Mouse (Mus musculus): Measurements from ENCODE around the gene Terb2. TPM values are rescaled to one million over a fixed set of nuclear protein-coding genes. Genes with fewer than 3 reads are reported as not detected.
A peak's percentile ranks its signal among the peaks of the same experiment; 100 is the strongest.

Terb2 gene
- polyA plus RNA-seq (2014; fragmentation: Nextera tagmentation; extraction: Ambion mirVana) = not detected in 2 replicates

GRCm38 (mm10) chr2:122186106-122186505 lies at the start of gene Terb2, which contains the start of gene Patl2:
TSS of gene Terb2 (plus strand) at chr2:122186272.
TSS of gene Patl2 (minus strand) at chr2:122186189.
- ATAC-seq (ENCODE audit: low FRiP score) (no peak), DNase-seq (ENCODE audit: low spot score) (no peak)
- 78% methylated on average over 17 of the region's 17 CpGs for WGBS
- H3K27me3 ChIP-seq (ENCODE audit: control insufficient read depth, insufficient read depth, low read length) = no peaks in the 10 kb centered on the region
- no peaks in the 10 kb centered on the region for H3K9me3 ChIP-seq (ENCODE audit: control insufficient read depth, low read length)
- no peak within 1 kb of the TSS for H3K4me2 ChIP-seq (replicated peaks; ENCODE audit: low read depth, low read length)
- no peak within 1 kb of the TSS for H3K4me3 ChIP-seq (ENCODE audit: low read depth, low read length)
- no peaks in the 10 kb centered on the region for H3K36me3 ChIP-seq (ENCODE audit: control insufficient read depth, insufficient read depth, low read length)
- no peaks in the 10 kb centered on the region for H3K4me1 ChIP-seq (replicated peaks; ENCODE audit: control insufficient read depth, insufficient read depth, low read length)
- no peak within 1 kb of the TSS for H3K9ac ChIP-seq (ENCODE audit: low read depth, low read length)
- no peak within 1 kb of the TSS for H3K27ac ChIP-seq (ENCODE audit: low read depth, low read length)

GRCm38 (mm10) chr2:122137839-122138465 lies 48.1 kb upstream of the Terb2 start:
- Histone ChIP-seq H3K27ac (ENCODE audit: low read depth, low read length) (no peak overlapping the region), H3K4me3 (ENCODE audit: low read depth, low read length) (no peak overlapping the region), H3K4me2 (replicated peaks; ENCODE audit: low read depth, low read length) (no peak overlapping the region), H3K27me3 (ENCODE audit: control insufficient read depth, insufficient read depth, low read length) (no peaks in the 10 kb centered on the region), H3K4me1 (replicated peaks; ENCODE audit: control insufficient read depth, insufficient read depth, low read length) (no peaks in the 10 kb centered on the region), H3K9me3 (ENCODE audit: control insufficient read depth, low read length) (no peaks in the 10 kb centered on the region), H3K36me3 (ENCODE audit: control insufficient read depth, insufficient read depth, low read length) (no peaks in the 10 kb centered on the region), H3K9ac (ENCODE audit: low read depth, low read length) (no peak overlapping the region)
- WGBS = 72% methylated on average over 5 of the region's 5 CpGs
- no peak for DNase-seq (ENCODE audit: low spot score)
- ATAC-seq (ENCODE audit: low FRiP score) = no peak

GRCm38 (mm10) chr2:122140815-122141214 lies 45.3 kb upstream of the Terb2 start:
- Histone ChIP-seq H3K4me1 (replicated peaks; ENCODE audit: control insufficient read depth, insufficient read depth, low read length) (no peaks in the 10 kb centered on the region), H3K4me3 (ENCODE audit: low read depth, low read length) (no peak overlapping the region), H3K9ac (ENCODE audit: low read depth, low read length) (no peak overlapping the region), H3K4me2 (replicated peaks; ENCODE audit: low read depth, low read length) (no peak overlapping the region), H3K27me3 (ENCODE audit: control insufficient read depth, insufficient read depth, low read length) (no peaks in the 10 kb centered on the region), H3K27ac (ENCODE audit: low read depth, low read length) (no peak overlapping the region), H3K36me3 (ENCODE audit: control insufficient read depth, insufficient read depth, low read length) (no peaks in the 10 kb centered on the region), H3K9me3 (ENCODE audit: control insufficient read depth, low read length) (no peaks in the 10 kb centered on the region)
- WGBS = 77% methylated on average over 2 of the region's 2 CpGs
- ATAC-seq (ENCODE audit: low FRiP score) = no peak
- DNase-seq (ENCODE audit: low spot score) = no peak

GRCm38 (mm10) chr2:122141332-122141967 lies 44.6 kb upstream of the Terb2 start:
- Histone ChIP-seq H3K9ac (ENCODE audit: low read depth, low read length) (no peak overlapping the region), H3K9me3 (ENCODE audit: control insufficient read depth, low read length) (no peaks in the 10 kb centered on the region), H3K27ac (ENCODE audit: low read depth, low read length) (no peak overlapping the region), H3K36me3 (ENCODE audit: control insufficient read depth, insufficient read depth, low read length) (no peaks in the 10 kb centered on the region), H3K4me3 (ENCODE audit: low read depth, low read length) (no peak overlapping the region), H3K4me2 (replicated peaks; ENCODE audit: low read depth, low read length) (no peak overlapping the region), H3K4me1 (replicated peaks; ENCODE audit: control insufficient read depth, insufficient read depth, low read length) (no peaks in the 10 kb centered on the region), H3K27me3 (ENCODE audit: control insufficient read depth, insufficient read depth, low read length) (no peaks in the 10 kb centered on the region)
- WGBS = 73% methylated on average over 5 of the region's 5 CpGs
- ATAC-seq (ENCODE audit: low FRiP score) = no peak
- DNase-seq (ENCODE audit: low spot score) = peak; percentile 16

GRCm38 (mm10) chr2:122143111-122143510 lies 43.0 kb upstream of the Terb2 start:
- WGBS = 95% methylated on average over 3 of the region's 3 CpGs
- Histone ChIP-seq H3K4me2 (replicated peaks; ENCODE audit: low read depth, low read length) (no peak overlapping the region), H3K27ac (ENCODE audit: low read depth, low read length) (no peak overlapping the region), H3K4me3 (ENCODE audit: low read depth, low read length) (no peak overlapping the region), H3K27me3 (ENCODE audit: control insufficient read depth, insufficient read depth, low read length) (no peaks in the 10 kb centered on the region), H3K4me1 (replicated peaks; ENCODE audit: control insufficient read depth, insufficient read depth, low read length) (no peaks in the 10 kb centered on the region), H3K9ac (ENCODE audit: low read depth, low read length) (no peak overlapping the region), H3K36me3 (ENCODE audit: control insufficient read depth, insufficient read depth, low read length) (no peaks in the 10 kb centered on the region), H3K9me3 (ENCODE audit: control insufficient read depth, low read length) (no peaks in the 10 kb centered on the region)
- ATAC-seq (ENCODE audit: low FRiP score) = no peak
- no peak for DNase-seq (ENCODE audit: low spot score)

- Histone ChIP-seq H3K9me3 (ENCODE audit: control insufficient read depth, low read length) (no peaks in the 10 kb centered on the region), H3K36me3 (ENCODE audit: control insufficient read depth, insufficient read depth, low read length) (no peaks in the 10 kb centered on the region), H3K9ac (ENCODE audit: low read depth, low read length) (no peak overlapping the region), H3K27me3 (ENCODE audit: control insufficient read depth, insufficient read depth, low read length) (no peaks in the 10 kb centered on the region), H3K4me2 (replicated peaks; ENCODE audit: low read depth, low read length) (no peak overlapping the region), H3K4me3 (ENCODE audit: low read depth, low read length) (no peak overlapping the region), H3K27ac (ENCODE audit: low read depth, low read length) (no peak overlapping the region), H3K4me1 (replicated peaks; ENCODE audit: control insufficient read depth, insufficient read depth, low read length) (no peaks in the 10 kb centered on the region)
- no peak for DNase-seq (ENCODE audit: low spot score)
- whole genome bisulfite sequencing = 66% methylated on average over 4 of the region's 4 CpGs
- ATAC-seq (ENCODE audit: low FRiP score) = no peak
Observed at GRCm38 (mm10) chr2:122145756-122146155, 40.3 kb upstream of the Terb2 start.

GRCm38 (mm10) chr2:122146687-122147086 lies 39.4 kb upstream of the Terb2 start:
- Histone ChIP-seq H3K27me3 (ENCODE audit: control insufficient read depth, insufficient read depth, low read length) (no peaks in the 10 kb centered on the region), H3K9me3 (ENCODE audit: control insufficient read depth, low read length) (no peaks in the 10 kb centered on the region), H3K4me2 (replicated peaks; ENCODE audit: low read depth, low read length) (no peak overlapping the region), H3K4me3 (ENCODE audit: low read depth, low read length) (no peak overlapping the region), H3K27ac (ENCODE audit: low read depth, low read length) (no peak overlapping the region), H3K36me3 (ENCODE audit: control insufficient read depth, insufficient read depth, low read length) (no peaks in the 10 kb centered on the region), H3K4me1 (replicated peaks; ENCODE audit: control insufficient read depth, insufficient read depth, low read length) (no peaks in the 10 kb centered on the region), H3K9ac (ENCODE audit: low read depth, low read length) (no peak overlapping the region)
- 84% methylated on average over 6 of the region's 6 CpGs for WGBS
- DNase-seq (ENCODE audit: low spot score) = no peak
- no peak for ATAC-seq (ENCODE audit: low FRiP score)

GRCm38 (mm10) chr2:122147508-122148241 lies 38.4 kb upstream of the Terb2 start, which contains the start of gene B2m:
TSS of gene B2m (plus strand) at chr2:122147686.
- H3K27ac ChIP-seq (ENCODE audit: low read depth, low read length) = no peak within 1 kb of the TSS
- H3K9me3 ChIP-seq (ENCODE audit: control insufficient read depth, low read length) = no peaks in the 10 kb centered on the region
- DNase-seq (ENCODE audit: low spot score) (peak; percentile 96), ATAC-seq (ENCODE audit: low FRiP score) (peak; percentile 98)
- under 1% methylated on average over 40 of the region's 40 CpGs for WGBS
- H3K4me2 ChIP-seq (replicated peaks; ENCODE audit: low read depth, low read length) = peak within 1 kb of the TSS; percentile 66
- no peaks in the 10 kb centered on the region for H3K4me1 ChIP-seq (replicated peaks; ENCODE audit: control insufficient read depth, insufficient read depth, low read length)
- no peaks in the 10 kb centered on the region for H3K27me3 ChIP-seq (ENCODE audit: control insufficient read depth, insufficient read depth, low read length)
- peak within 1 kb of the TSS; percentile 51 for H3K4me3 ChIP-seq (ENCODE audit: low read depth, low read length)
- H3K36me3 ChIP-seq (ENCODE audit: control insufficient read depth, insufficient read depth, low read length) = no peaks in the 10 kb centered on the region
- H3K9ac ChIP-seq (ENCODE audit: low read depth, low read length) = peak within 1 kb of the TSS; percentile 61

Data from hindbrain, embryonic 11.5 days (tissue).